19 mouse cellular contexts compared by ENCODE assay signal in the genomic region with DNA sequence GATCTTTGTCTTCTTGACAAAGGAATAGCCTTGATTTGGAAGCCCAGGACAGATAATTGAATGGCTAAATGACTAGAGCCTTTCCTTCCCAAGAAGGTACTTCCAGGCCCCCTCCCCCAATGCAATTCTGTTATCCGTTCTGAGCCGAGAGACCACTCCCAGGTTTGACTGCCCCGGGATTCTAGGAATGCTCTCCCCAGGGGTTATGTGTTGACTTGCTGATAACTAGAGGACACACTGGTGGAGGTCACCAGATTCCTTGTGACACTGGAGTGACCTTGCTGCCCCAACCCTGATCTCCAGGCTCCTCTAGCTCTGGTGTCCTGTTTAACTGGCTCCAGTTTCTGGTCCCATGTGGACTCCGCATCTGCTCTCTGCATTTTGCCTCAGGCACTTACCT. TPM values are rescaled to one million over a fixed set of nuclear protein-coding genes. Genes with fewer than 3 reads are reported as not detected.
"Had no signal": no experiment of that assay in that cellular context is flagged by ENCODE, and none has a peak within 500 bp of the region (broad histone marks: within the 10 kb centered on the region; RNA-seq: fewer than 3 reads in every experiment).

No protein-coding gene starts in this region.

- H3K9me3 ChIP-seq: kidney, embryonic 15.5 days; limb, embryonic 15.5 days; liver, embryonic 12.5 days; midbrain, embryonic 10.5 days; neural tube, embryonic 13.5 days; stomach, embryonic 15.5 days had no signal

- H3K27ac ChIP-seq: kidney, embryonic 15.5 days; limb, embryonic 15.5 days; liver, embryonic 12.5 days; midbrain, embryonic 10.5 days; neural tube, embryonic 13.5 days; stomach, embryonic 15.5 days had no signal

- ATAC-seq: liver, embryonic 12.5 days; midbrain, embryonic 16.5 days had no signal

- H3K4me3 ChIP-seq: kidney, embryonic 15.5 days; limb, embryonic 15.5 days; liver, embryonic 12.5 days; midbrain, embryonic 10.5 days; neural tube, embryonic 13.5 days; stomach, embryonic 15.5 days had no signal

- H3K9ac ChIP-seq: kidney, embryonic 15.5 days; limb, embryonic 15.5 days; liver, embryonic 12.5 days; neural tube, embryonic 13.5 days; stomach, embryonic 15.5 days had no signal

- H3K4me2 ChIP-seq: kidney, embryonic 15.5 days; limb, embryonic 15.5 days; liver, embryonic 12.5 days; neural tube, embryonic 13.5 days; stomach, embryonic 15.5 days had no signal

- H3K27me3 ChIP-seq: kidney, embryonic 15.5 days; limb, embryonic 15.5 days; liver, embryonic 12.5 days; stomach, embryonic 15.5 days had no signal

- DNase-seq: kidney, adult 18-20 months; kidney, postnatal 14 days; retina, postnatal 1 day; thymus, adult 2 months; thymus, postnatal 25 days had no signal

RNA-seq across cellular contexts. Expression of a gene that starts 35.6 kb away (rescaled TPM):
- total RNA-seq: layer of hippocampus, postnatal 25 days; left cerebral cortex, adult 8-10 months; left cerebral cortex, postnatal 25 days; megakaryocyte, adult 5-6 weeks had no signal
- polyA plus RNA-seq: kidney, embryonic 15.5 days; large intestine, adult 2 months; limb, embryonic 11.5 days; limb, embryonic 15.5 days; liver, embryonic 12.5 days; midbrain, embryonic 10.5 days; midbrain, embryonic 16.5 days; neural tube, embryonic 13.5 days; spleen, adult 2 months; stomach, embryonic 15.5 days; thymus, adult 2 months had no signal
